Comparison of ENCODE assay signal across 20 mouse cellular contexts in genomic region chr14:47944595-47944994, GRCm38 (mm10).
DNase-seq lines count a peak whose midpoint lies in the region; ATAC-seq and TF ChIP-seq lines count a peak whose summit lies in the region.
"Had no signal": no experiment of that assay in that cellular context is flagged by ENCODE, and none has a peak within 500 bp of the region (broad histone marks: within the 10 kb centered on the region; RNA-seq: fewer than 3 reads in every experiment).

No protein-coding gene starts in this region.

- peaks cover 3% of the 10 kb centered on the region; the same call in 1 of the 2 replicates for H3K4me1 ChIP-seq in hindbrain, embryonic 12.5 days
- H3K4me1 ChIP-seq: embryonic facial prominence, embryonic 13.5 days; forebrain, embryonic 12.5 days; heart, embryonic 13.5 days; intestine, embryonic 15.5 days had no signal

- H3K36me3 ChIP-seq in C2C12 (ENCODE audit: control insufficient read depth, insufficient read depth): no peaks in the 10 kb centered on the region
- no peaks in the 10 kb centered on the region for H3K36me3 ChIP-seq in hindbrain, embryonic 12.5 days
- H3K36me3 ChIP-seq: embryonic facial prominence, embryonic 13.5 days; forebrain, embryonic 12.5 days; heart, embryonic 13.5 days; intestine, embryonic 15.5 days; kidney, embryonic 15.5 days had no signal

- H3ac ChIP-seq in C2C12 (ENCODE audit: control insufficient read depth, insufficient read length, low read depth): no peak overlapping the region

- 89% methylated on average over 1 of the region's 1 CpGs for WGBS in hindbrain, embryonic 12.5 days

- H3K79me3 ChIP-seq in C2C12 (ENCODE audit: low read depth): no peaks in the 10 kb centered on the region

- no peaks in the 10 kb centered on the region for H3K9me3 ChIP-seq in hindbrain, embryonic 12.5 days (replicated peaks)
- H3K9me3 ChIP-seq: embryonic facial prominence, embryonic 13.5 days; forebrain, embryonic 12.5 days; heart, embryonic 13.5 days; intestine, embryonic 15.5 days; kidney, embryonic 15.5 days had no signal

- DNase-seq in adrenal gland, adult 2 months: peak; percentile 71
- no peak for DNase-seq in adrenal gland, postnatal 25 days
- DNase-seq in 3134 (ENCODE audit: extremely low read depth, insufficient read length, low spot score): peak; percentile 73
- peak; percentile 19 for DNase-seq in adrenal gland, postnatal 10 days
- DNase-seq in kidney, postnatal 10 days: no peak
- DNase-seq in gastrocnemius, adult 2 months: no peak
- DNase-seq: B cell, adult 2 months; cerebellum, adult 11 months; cerebellum, adult 8-10 months; cerebellum, postnatal 25 days; gastrocnemius, postnatal 14 days; heart, postnatal 36 days had no signal

- H3K27me3 ChIP-seq in C2C12 (ENCODE audit: control insufficient read depth, insufficient read depth, insufficient read length): no peaks in the 10 kb centered on the region
- no peaks in the 10 kb centered on the region for H3K27me3 ChIP-seq in hindbrain, embryonic 12.5 days
- H3K27me3 ChIP-seq: embryonic facial prominence, embryonic 13.5 days; forebrain, embryonic 12.5 days; heart, embryonic 13.5 days; intestine, embryonic 15.5 days; kidney, embryonic 15.5 days had no signal

- H3K79me2 ChIP-seq in C2C12 (ENCODE audit: control insufficient read depth, insufficient read depth): no peaks in the 10 kb centered on the region

- H3K4me3 ChIP-seq in C2C12 (ENCODE audit: insufficient read depth, poor library complexity, severe bottlenecking): no peak overlapping the region
- no peak overlapping the region for H3K4me3 ChIP-seq in hindbrain, embryonic 12.5 days
- no peak overlapping the region for H3K4me3 ChIP-seq in gastrocnemius, adult 2 months
- H3K4me3 ChIP-seq: embryonic facial prominence, embryonic 13.5 days; forebrain, embryonic 12.5 days; heart, embryonic 13.5 days; intestine, embryonic 15.5 days; kidney, embryonic 15.5 days had no signal

- H3K4me2 ChIP-seq in hindbrain, embryonic 12.5 days (replicated peaks): no peak overlapping the region
- H3K4me2 ChIP-seq: embryonic facial prominence, embryonic 13.5 days; forebrain, embryonic 12.5 days; heart, embryonic 13.5 days; intestine, embryonic 15.5 days; kidney, embryonic 15.5 days had no signal

- intact Hi-C loops in gastrocnemius, adult 2 months (cut with DNase I): loop anchor here (10.0 kb wide), 1 partner anchor 120 kb away; no protein-coding TSS in a partner anchor

- no peak overlapping the region for H3K9ac ChIP-seq in hindbrain, embryonic 12.5 days
- H3K9ac ChIP-seq: embryonic facial prominence, embryonic 13.5 days; forebrain, embryonic 12.5 days; heart, embryonic 13.5 days; intestine, embryonic 15.5 days; kidney, embryonic 15.5 days had no signal

- ATAC-seq in hindbrain, embryonic 12.5 days (ENCODE audit: low FRiP score): no peak
- ATAC-seq: forebrain, embryonic 16.5 days; intestine, embryonic 15.5 days had no signal

- no peak for TF ChIP-seq CTCF in C2C12 (IDR thresholded peaks at IDR 0.05; ENCODE audit: control insufficient read depth, insufficient read depth, insufficient read length)
- no peak for TF ChIP-seq CTCF in gastrocnemius, adult 2 months (IDR thresholded peaks at IDR 0.05)

- no peak overlapping the region for H3K27ac ChIP-seq in hindbrain, embryonic 12.5 days
- no peak overlapping the region for H3K27ac ChIP-seq in gastrocnemius, adult 2 months
- H3K27ac ChIP-seq: embryonic facial prominence, embryonic 13.5 days; forebrain, embryonic 12.5 days; heart, embryonic 13.5 days; intestine, embryonic 15.5 days; kidney, embryonic 15.5 days had no signal

TF ChIP-seq in C2C12, 6 proteins besides CTCF, POLR2A, EP300 and RAD21:
- TF ChIP-seq FOSL1 (IDR thresholded peaks at IDR 0.05; ENCODE audit: insufficient read depth, low read length, poor library complexity, severe bottlenecking) (peak; percentile 57), MYOG (IDR thresholded peaks at IDR 0.05; ENCODE audit: control insufficient read depth, extremely low read depth, insufficient read length) (no peak), MYOD1 (IDR thresholded peaks at IDR 0.05; ENCODE audit: control insufficient read depth, insufficient read length, low read depth) (peak; percentile 87), MAX (IDR thresholded peaks at IDR 0.05) (no peak), USF1 (IDR thresholded peaks at IDR 0.05; ENCODE audit: low read depth) (peak; percentile 69), CEBPB (IDR thresholded peaks at IDR 0.05; ENCODE audit: low read depth) (peak; percentile 58)

Comparison
In these comparisons a context has a peak if more than half of its experiments do, and no peak if none do; other contexts are left out.
1. DNase-seq: peak in adrenal gland, adult 2 months (single experiment), 3134 (single experiment) and adrenal gland, postnatal 10 days (single experiment); none in adrenal gland, postnatal 25 days (single experiment), kidney, postnatal 10 days (single experiment) and gastrocnemius, adult 2 months (single experiment).